Mouse (Mus musculus) myocyte (in vitro differentiated cells): Measurements from ENCODE around the gene Gm9747.

Source experiments
- CEBPB ChIP-seq: IDR thresholded peaks from 2 replicates; pipeline ENCODE4 v1.6.1; 2011; ENCODE audit warnings: mild to moderate bottlenecking, moderate library complexity; ENCODE audit not compliant: poor library complexity, insufficient read depth, severe bottlenecking
- E2F4 ChIP-seq: IDR thresholded peaks from one replicate; pipeline ENCODE4 v1.6.1; 2011; ENCODE audit warnings: mild to moderate bottlenecking, control low read depth, moderate library complexity; ENCODE audit not compliant: insufficient read depth
- MAX ChIP-seq: IDR thresholded peaks from one replicate; pipeline ENCODE4 v1.6.1; 2011; ENCODE audit warnings: low read depth, mild to moderate bottlenecking, control low read depth
- MYOD1 ChIP-seq, 3 experiments: IDR thresholded peaks; one replicate each; pipeline ENCODE4 v1.6.1; 2011; ENCODE audit warnings: control low read depth in 2 of 3, low read depth in 2 of 3, mild to moderate bottlenecking in 2 of 3, moderate library complexity in 1 of 3; ENCODE audit not compliant: insufficient read length in 2 of 3, control insufficient read depth in 1 of 3
- MYOG ChIP-seq, 3 experiments: IDR thresholded peaks; one replicate each; pipeline ENCODE4 v1.6.1; 2011; ENCODE audit warnings: control low read depth in 2 of 3, low read depth in 2 of 3, mild to moderate bottlenecking in 2 of 3; ENCODE audit not compliant: insufficient read length in 2 of 3, control insufficient read depth in 1 of 3, insufficient read depth in 1 of 3
- POLR2A ChIP-seq: IDR thresholded peaks from one replicate; pipeline ENCODE4 v1.6.1; 2011; ENCODE audit warnings: low read depth, mild to moderate bottlenecking, control low read depth, moderate library complexity; ENCODE audit not compliant: insufficient read length
- POLR2AphosphoS2 ChIP-seq: IDR thresholded peaks from one replicate; pipeline ENCODE4 v1.6.1; 2011; ENCODE audit warnings: low read depth, control low read depth; ENCODE audit not compliant: insufficient read length
- REST ChIP-seq: IDR thresholded peaks from one replicate; pipeline ENCODE4 v1.6.1; 2011; ENCODE audit warnings: mild to moderate bottlenecking, control low read depth, moderate library complexity; ENCODE audit not compliant: insufficient read depth, insufficient read length
- SRF ChIP-seq: IDR thresholded peaks from one replicate; pipeline ENCODE4 v1.6.1; 2011; ENCODE audit warnings: low read depth; ENCODE audit not compliant: control insufficient read depth, insufficient read length
- TCF12 ChIP-seq: IDR thresholded peaks from one replicate; pipeline ENCODE4 v1.6.1; 2011; ENCODE audit warnings: mild to moderate bottlenecking, control low read depth; ENCODE audit not compliant: poor library complexity, insufficient read depth, severe bottlenecking
- TCF3 ChIP-seq: IDR thresholded peaks from one replicate; pipeline ENCODE4 v1.6.1; 2011; ENCODE audit warnings: low read depth, control low read depth; ENCODE audit not compliant: insufficient read length
- USF1 ChIP-seq: IDR thresholded peaks from one replicate; pipeline ENCODE4 v1.6.1; 2011; ENCODE audit warnings: low read depth, mild to moderate bottlenecking, control low read depth, moderate library complexity

GRCm38 (mm10) chr1:82234616-82235015, 1.7 kb downstream of the Gm9747 start:
- TF ChIP-seq E2F4, result no peak
- no peak for TF ChIP-seq MYOD1 (IDR thresholded peaks at IDR 0.05; ENCODE audit: control insufficient read depth in 1 of 3, insufficient read length in 2 of 3, low read depth in 2 of 3)
- TF ChIP-seq POLR2A, result no peak
- no peak for TF ChIP-seq TCF12
- no peak for TF ChIP-seq POLR2AphosphoS2
- TF ChIP-seq CEBPB, result no peak
- no peak for TF ChIP-seq MAX
- TF ChIP-seq USF1, result no peak
- TF ChIP-seq MYOG (IDR thresholded peaks at IDR 0.05; ENCODE audit: control insufficient read depth in 1 of 3, insufficient read depth in 1 of 3, insufficient read length in 2 of 3, low read depth in 2 of 3), result no peak
- no peak for TF ChIP-seq SRF
- TF ChIP-seq TCF3, result no peak
- no peak for TF ChIP-seq REST
